Mouse (Mus musculus) hindbrain, embryonic 15.5 days (tissue): Measurements from ENCODE around the gene Nelfb. TPM values are rescaled to one million over a fixed set of nuclear protein-coding genes. Genes with fewer than 3 reads are reported as not detected.

Experiments
- ATAC-seq: fragments of 200-750 bp; cut with Nextera tagmentation; 2 replicates; pipeline ENCODE4 v1.8.0; 2017; ENCODE audit warnings: low read depth, moderate number of reproducible peaks, moderate TSS enrichment; ENCODE audit not compliant: low FRiP score
- H3K27ac ChIP-seq: fragments of 300-500 bp; sonication (generic); replicated peaks from 2 replicates; pipeline ENCODE4 v1.5.1; 2015; ENCODE audit warnings: mild to moderate bottlenecking, inconsistent platforms
- H3K27me3 ChIP-seq: fragments of 300-500 bp; sonication (generic); 2 replicates; pipeline ENCODE4 v1.6.1; 2015; ENCODE audit warnings: control low read depth, inconsistent platforms
- H3K36me3 ChIP-seq: fragments of 300-500 bp; sonication (generic); 2 replicates; pipeline ENCODE4 v1.6.1; 2015; ENCODE audit warnings: control low read depth, inconsistent platforms
- H3K4me1 ChIP-seq: fragments of 300-500 bp; sonication (generic); replicated peaks from 2 replicates; pipeline ENCODE4 v1.6.1; 2015; ENCODE audit warnings: control low read depth, inconsistent platforms
- H3K4me2 ChIP-seq: fragments of 300-500 bp; sonication (generic); 2 replicates; pipeline ENCODE4 v1.6.1; 2015; ENCODE audit warnings: moderate library complexity, mild to moderate bottlenecking, inconsistent platforms
- H3K4me3 ChIP-seq: fragments of 300-500 bp; sonication (generic); 2 replicates; pipeline ENCODE4 v1.5.1; 2015; ENCODE audit warnings: mild to moderate bottlenecking, inconsistent platforms
- H3K9ac ChIP-seq: fragments of 300-500 bp; sonication (generic); 2 replicates; pipeline ENCODE4 v1.6.1; 2015; ENCODE audit warnings: inconsistent platforms
- H3K9me3 ChIP-seq: fragments of 300-500 bp; sonication (generic); 2 replicates; pipeline ENCODE4 v1.6.1; 2016; ENCODE audit warnings: control low read depth, inconsistent platforms
- WGBS: fragments of 180-500 bp; shearing (Covaris S2); methylation state at CpG from one replicate; pipeline ENCODE4 v1.1.7; 2015; 5-methylcytosine and 5-hydroxymethylcytosine counted together
- polyA plus RNA-seq: library from polyadenylated mRNA; unstranded; fragments of >200 nt; fragmentation: Nextera tagmentation; extraction: Ambion mirVana; gene quantifications from 2 replicates; pipeline ENCODE4 v1.2.1, GENCODE M21; 2015

The Nelfb gene
- polyA plus RNA-seq, 1 experiment from 2014 or later = 108 TPM

GRCm38 (mm10) chr2:25179566-25180217, 31.6 kb downstream of the Nelfb start:
- Histone ChIP-seq H3K36me3 (no peaks in the 10 kb centered on the region), H3K27ac (peak overlapping the region; percentile 81), H3K9me3 (no peaks in the 10 kb centered on the region), H3K9ac (peak overlapping the region; percentile 63; the same call in 1 of the 2 replicates), H3K4me2 (peak overlapping the region; percentile 65), H3K4me3 (peak overlapping the region; percentile 83), H3K27me3 (no peaks in the 10 kb centered on the region), H3K4me1 (peaks cover 62% of the 10 kb centered on the region)
- 31% methylated on average over 15 of the region's 15 CpGs for WGBS
- no peak for ATAC-seq

GRCm38 (mm10) chr2:25178285-25178972, 32.9 kb downstream of the Nelfb start:
- 13% methylated on average over 10 of the region's 10 CpGs for WGBS
- Histone ChIP-seq H3K9me3 (no peaks in the 10 kb centered on the region), H3K27me3 (no peaks in the 10 kb centered on the region), H3K9ac (no peak overlapping the region; the same call in 1 of the 2 replicates), H3K4me1 (peaks cover 57% of the 10 kb centered on the region), H3K4me2 (peak overlapping the region; percentile 38), H3K36me3 (no peaks in the 10 kb centered on the region), H3K27ac (peak overlapping the region; percentile 86), H3K4me3 (no peak overlapping the region)
- ATAC-seq = no peak

- no peaks in the 10 kb centered on the region for H3K27me3 ChIP-seq
- peak overlapping the region; percentile 38 for H3K4me2 ChIP-seq
- 3% methylated on average over 6 of the region's 6 CpGs for WGBS
- peak; percentile 37; the same call in 1 of the 2 replicates for ATAC-seq
- H3K36me3 ChIP-seq = no peaks in the 10 kb centered on the region
- peak overlapping the region; percentile 16; the same call in 1 of the 2 replicates for H3K4me3 ChIP-seq
- H3K4me1 ChIP-seq = peaks cover 49% of the 10 kb centered on the region
- peak overlapping the region; percentile 86 for H3K27ac ChIP-seq
- 0 out of 2 replicates have a peak overlapping the region, but pooled peaks have one; percentile 8 for H3K9ac ChIP-seq
- no peaks in the 10 kb centered on the region for H3K9me3 ChIP-seq
Measured at GRCm38 (mm10) chr2:25177685-25178084, 33.6 kb downstream of the Nelfb start.

- H3K4me3 ChIP-seq = peak overlapping the region; percentile 16; the same call in 1 of the 2 replicates
- no peak for ATAC-seq
- no peaks in the 10 kb centered on the region for H3K27me3 ChIP-seq
- H3K36me3 ChIP-seq = no peaks in the 10 kb centered on the region
- 0 out of 2 replicates have a peak overlapping the region, but pooled peaks have one; percentile 8 for H3K9ac ChIP-seq
- no peaks in the 10 kb centered on the region for H3K9me3 ChIP-seq
- H3K4me1 ChIP-seq = peaks cover 45% of the 10 kb centered on the region
- peak overlapping the region; percentile 86 for H3K27ac ChIP-seq
- WGBS = 38% methylated on average over 4 of the region's 4 CpGs
- H3K4me2 ChIP-seq = peak overlapping the region; percentile 38
Measured at GRCm38 (mm10) chr2:25177076-25177475, 34.2 kb downstream of the Nelfb start.

- Histone ChIP-seq H3K4me3 (no peak overlapping the region), H3K4me1 (peaks cover 40% of the 10 kb centered on the region), H3K27me3 (no peaks in the 10 kb centered on the region), H3K27ac (peak overlapping the region; percentile 86), H3K9me3 (no peaks in the 10 kb centered on the region), H3K9ac (no peak overlapping the region), H3K36me3 (no peaks in the 10 kb centered on the region), H3K4me2 (peak overlapping the region; percentile 38)
- WGBS = 72% methylated on average over 6 of the region's 6 CpGs
- no peak for ATAC-seq
Measured at GRCm38 (mm10) chr2:25176573-25176972, 34.7 kb downstream of the Nelfb start.

- H3K4me2 ChIP-seq = no peak overlapping the region
- no peak overlapping the region for H3K4me3 ChIP-seq
- WGBS = 81% methylated on average over 4 of the region's 4 CpGs
- no peak overlapping the region for H3K9ac ChIP-seq
- H3K9me3 ChIP-seq = no peaks in the 10 kb centered on the region
- H3K27ac ChIP-seq = no peak overlapping the region
- no peaks in the 10 kb centered on the region for H3K27me3 ChIP-seq
- no peaks in the 10 kb centered on the region for H3K36me3 ChIP-seq
- H3K4me1 ChIP-seq = peaks cover 35% of the 10 kb centered on the region
- no peak for ATAC-seq
Measured at GRCm38 (mm10) chr2:25175690-25176078, 35.6 kb downstream of the Nelfb start.

- Histone ChIP-seq H3K27ac (no peak overlapping the region), H3K9ac (no peak overlapping the region), H3K27me3 (no peaks in the 10 kb centered on the region), H3K4me2 (no peak overlapping the region), H3K4me3 (no peak overlapping the region), H3K9me3 (no peaks in the 10 kb centered on the region), H3K36me3 (no peaks in the 10 kb centered on the region), H3K4me1 (peaks cover 37% of the 10 kb centered on the region)
- no peak for ATAC-seq
- 56% methylated on average over 7 of the region's 7 CpGs for WGBS
Measured at GRCm38 (mm10) chr2:25174866-25175689, 36.2 kb downstream of the Nelfb start.

GRCm38 (mm10) chr2:25173821-25174220, 37.5 kb downstream of the Nelfb start:
- no peaks in the 10 kb centered on the region for H3K9me3 ChIP-seq
- H3K9ac ChIP-seq = no peak overlapping the region
- H3K4me2 ChIP-seq = no peak overlapping the region
- no peak overlapping the region for H3K27ac ChIP-seq
- H3K36me3 ChIP-seq = no peaks in the 10 kb centered on the region
- WGBS = 96% methylated on average over 4 of the region's 4 CpGs
- no peak for ATAC-seq
- H3K4me1 ChIP-seq = peaks cover 37% of the 10 kb centered on the region
- no peak overlapping the region for H3K4me3 ChIP-seq
- no peaks in the 10 kb centered on the region for H3K27me3 ChIP-seq

GRCm38 (mm10) chr2:25172629-25173028, 38.7 kb downstream of the Nelfb start:
- H3K27ac ChIP-seq = no peak overlapping the region
- H3K4me3 ChIP-seq = no peak overlapping the region
- WGBS = 69% methylated on average over 8 of the region's 8 CpGs
- peaks cover 36% of the 10 kb centered on the region for H3K4me1 ChIP-seq
- H3K4me2 ChIP-seq = no peak overlapping the region
- no peaks in the 10 kb centered on the region for H3K27me3 ChIP-seq
- no peak overlapping the region for H3K9ac ChIP-seq
- no peaks in the 10 kb centered on the region for H3K36me3 ChIP-seq
- no peak for ATAC-seq
- no peaks in the 10 kb centered on the region for H3K9me3 ChIP-seq

- Histone ChIP-seq H3K27me3 (no peaks in the 10 kb centered on the region), H3K9ac (no peak overlapping the region), H3K9me3 (no peaks in the 10 kb centered on the region), H3K4me2 (no peak overlapping the region), H3K4me3 (no peak overlapping the region), H3K4me1 (peaks cover 32% of the 10 kb centered on the region), H3K27ac (no peak overlapping the region), H3K36me3 (no peaks in the 10 kb centered on the region)
- no peak for ATAC-seq
- WGBS = 43% methylated on average over 1 of the region's 1 CpGs
Measured at GRCm38 (mm10) chr2:25171769-25172153, 39.5 kb downstream of the Nelfb start.

- Histone ChIP-seq H3K4me3 (no peak overlapping the region), H3K27me3 (no peaks in the 10 kb centered on the region), H3K9me3 (no peaks in the 10 kb centered on the region), H3K4me1 (peaks cover 26% of the 10 kb centered on the region), H3K9ac (no peak overlapping the region), H3K36me3 (no peaks in the 10 kb centered on the region), H3K4me2 (no peak overlapping the region), H3K27ac (no peak overlapping the region)
- WGBS = 76% methylated on average over 6 of the region's 6 CpGs
- no peak for ATAC-seq
Measured at GRCm38 (mm10) chr2:25171101-25171768, 40.1 kb downstream of the Nelfb start.
